Mouse (Mus musculus) myocyte (in vitro differentiated cells): ENCODE data around the gene Adam30. TPM values are rescaled to one million over a fixed set of nuclear protein-coding genes. Genes with fewer than 3 reads are reported as not detected.

Experiments used
- H3K27me3 ChIP-seq: one replicate; pipeline ENCODE4 v1.6.1; 2011; ENCODE audit not compliant: control insufficient read depth, insufficient read depth, insufficient read length
- H3K36me3 ChIP-seq: one replicate; pipeline ENCODE4 v1.6.1; 2011; ENCODE audit not compliant: control insufficient read depth, insufficient read depth
- H3K4me2 ChIP-seq: one replicate; pipeline ENCODE4 v1.6.1; 2011; ENCODE audit warnings: low read depth, control low read depth
- H3K4me3 ChIP-seq: one replicate; pipeline ENCODE4 v1.5.1; 2011; ENCODE audit warnings: mild to moderate bottlenecking, control low read depth, moderate library complexity
- H3K79me2 ChIP-seq: one replicate; pipeline ENCODE4 v1.6.1; 2011; ENCODE audit not compliant: control insufficient read depth, insufficient read depth
- H3ac ChIP-seq: one replicate; pipeline ENCODE4 v1.6.1; 2011; ENCODE audit not compliant: control insufficient read depth, insufficient read length
- CEBPB ChIP-seq: IDR thresholded peaks from 2 replicates; pipeline ENCODE4 v1.6.1; 2011; ENCODE audit warnings: mild to moderate bottlenecking, moderate library complexity; ENCODE audit not compliant: poor library complexity, insufficient read depth, severe bottlenecking
- E2F4 ChIP-seq: IDR thresholded peaks from one replicate; pipeline ENCODE4 v1.6.1; 2011; ENCODE audit warnings: mild to moderate bottlenecking, control low read depth, moderate library complexity; ENCODE audit not compliant: insufficient read depth
- MAX ChIP-seq: IDR thresholded peaks from one replicate; pipeline ENCODE4 v1.6.1; 2011; ENCODE audit warnings: low read depth, mild to moderate bottlenecking, control low read depth
- MYOD1 ChIP-seq, 3 experiments: IDR thresholded peaks; one replicate each; pipeline ENCODE4 v1.6.1; 2011; ENCODE audit warnings: control low read depth in 2 of 3, low read depth in 2 of 3, mild to moderate bottlenecking in 2 of 3, moderate library complexity in 1 of 3; ENCODE audit not compliant: insufficient read length in 2 of 3, control insufficient read depth in 1 of 3
- MYOG ChIP-seq, 3 experiments: IDR thresholded peaks; one replicate each; pipeline ENCODE4 v1.6.1; 2011; ENCODE audit warnings: control low read depth in 2 of 3, low read depth in 2 of 3, mild to moderate bottlenecking in 2 of 3; ENCODE audit not compliant: insufficient read length in 2 of 3, control insufficient read depth in 1 of 3, insufficient read depth in 1 of 3
- POLR2A ChIP-seq: IDR thresholded peaks from one replicate; pipeline ENCODE4 v1.6.1; 2011; ENCODE audit warnings: low read depth, mild to moderate bottlenecking, control low read depth, moderate library complexity; ENCODE audit not compliant: insufficient read length
- POLR2AphosphoS2 ChIP-seq: IDR thresholded peaks from one replicate; pipeline ENCODE4 v1.6.1; 2011; ENCODE audit warnings: low read depth, control low read depth; ENCODE audit not compliant: insufficient read length
- REST ChIP-seq: IDR thresholded peaks from one replicate; pipeline ENCODE4 v1.6.1; 2011; ENCODE audit warnings: mild to moderate bottlenecking, control low read depth, moderate library complexity; ENCODE audit not compliant: insufficient read depth, insufficient read length
- SRF ChIP-seq: IDR thresholded peaks from one replicate; pipeline ENCODE4 v1.6.1; 2011; ENCODE audit warnings: low read depth; ENCODE audit not compliant: control insufficient read depth, insufficient read length
- TCF12 ChIP-seq: IDR thresholded peaks from one replicate; pipeline ENCODE4 v1.6.1; 2011; ENCODE audit warnings: mild to moderate bottlenecking, control low read depth; ENCODE audit not compliant: poor library complexity, insufficient read depth, severe bottlenecking
- TCF3 ChIP-seq: IDR thresholded peaks from one replicate; pipeline ENCODE4 v1.6.1; 2011; ENCODE audit warnings: low read depth, control low read depth; ENCODE audit not compliant: insufficient read length
- USF1 ChIP-seq: IDR thresholded peaks from one replicate; pipeline ENCODE4 v1.6.1; 2011; ENCODE audit warnings: low read depth, mild to moderate bottlenecking, control low read depth, moderate library complexity
- polyA plus RNA-seq: library from polyadenylated mRNA; unstranded; fragments of >200 nt; fragmentation: generic; extraction: Trizol; gene quantifications from one replicate; pipeline ENCODE4 v1.2.1, GENCODE M21; 2012; ENCODE audit warnings: missing spikeins

Adam30 gene
- not detected for polyA plus RNA-seq

GRCm38 (mm10) chr3:98160330-98160729 is at the start of gene Adam30:
Gene Adam30, plus strand, starts transcription at chr3:98160630.
- no peak for TF ChIP-seq REST
- no peak for TF ChIP-seq MYOG (IDR thresholded peaks at IDR 0.05; ENCODE audit: control insufficient read depth in 1 of 3, insufficient read depth in 1 of 3, insufficient read length in 2 of 3, low read depth in 2 of 3)
- no peak for TF ChIP-seq TCF12
- no peak for TF ChIP-seq CEBPB
- no peak for TF ChIP-seq MAX
- no peak for TF ChIP-seq TCF3
- no peak within 1 kb of the TSS for H3K4me2 ChIP-seq
- H3K4me3 ChIP-seq = no peak within 1 kb of the TSS
- no peaks in the 10 kb centered on the region for H3K36me3 ChIP-seq
- H3K79me2 ChIP-seq = no peaks in the 10 kb centered on the region
- no peak within 1 kb of the TSS for H3ac ChIP-seq
- peaks cover 10% of the 10 kb centered on the region for H3K27me3 ChIP-seq

DNA sequence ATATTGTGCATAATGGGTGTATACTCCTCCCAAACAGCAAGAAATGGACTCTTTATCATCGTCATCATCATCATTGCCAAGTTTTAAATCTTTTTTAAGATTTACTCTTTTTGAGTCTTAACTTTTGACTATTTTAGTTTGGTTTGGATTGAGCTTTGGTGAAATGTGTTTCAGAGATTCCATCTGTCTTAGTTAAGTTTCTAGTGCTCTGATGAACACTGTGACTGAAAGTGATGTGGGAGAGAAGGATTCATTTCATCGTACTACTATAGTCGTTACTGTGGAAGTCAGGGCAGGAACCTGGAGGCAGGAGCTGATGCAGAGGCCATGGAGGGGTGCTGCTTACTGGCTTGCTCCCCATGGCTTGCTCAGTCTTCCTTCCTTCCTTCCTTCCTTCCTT is 42.2 kb upstream of the Adam30 start:
- peaks cover 67% of the 10 kb centered on the region for H3K36me3 ChIP-seq
- H3K27me3 ChIP-seq = no peaks in the 10 kb centered on the region
- TF ChIP-seq REST (no peak), CEBPB (no peak), POLR2A (no peak), MYOD1 (IDR thresholded peaks at IDR 0.05; ENCODE audit: control insufficient read depth in 1 of 3, insufficient read length in 2 of 3, low read depth in 2 of 3) (no peak), SRF (no peak), TCF12 (no peak), MAX (no peak), POLR2AphosphoS2 (no peak), E2F4 (no peak), USF1 (no peak), TCF3 (no peak), MYOG (IDR thresholded peaks at IDR 0.05; ENCODE audit: control insufficient read depth in 1 of 3, insufficient read depth in 1 of 3, insufficient read length in 2 of 3, low read depth in 2 of 3) (no peak)
- H3K4me3 ChIP-seq = no peak overlapping the region
- H3K79me2 ChIP-seq = no peaks in the 10 kb centered on the region
- no peak overlapping the region for H3K4me2 ChIP-seq
- H3ac ChIP-seq = no peak overlapping the region

GRCm38 (mm10) chr3:98119338-98119737 is 41.1 kb upstream of the Adam30 start:
- peaks cover 69% of the 10 kb centered on the region for H3K36me3 ChIP-seq
- H3K79me2 ChIP-seq = no peaks in the 10 kb centered on the region
- no peaks in the 10 kb centered on the region for H3K27me3 ChIP-seq

DNA sequence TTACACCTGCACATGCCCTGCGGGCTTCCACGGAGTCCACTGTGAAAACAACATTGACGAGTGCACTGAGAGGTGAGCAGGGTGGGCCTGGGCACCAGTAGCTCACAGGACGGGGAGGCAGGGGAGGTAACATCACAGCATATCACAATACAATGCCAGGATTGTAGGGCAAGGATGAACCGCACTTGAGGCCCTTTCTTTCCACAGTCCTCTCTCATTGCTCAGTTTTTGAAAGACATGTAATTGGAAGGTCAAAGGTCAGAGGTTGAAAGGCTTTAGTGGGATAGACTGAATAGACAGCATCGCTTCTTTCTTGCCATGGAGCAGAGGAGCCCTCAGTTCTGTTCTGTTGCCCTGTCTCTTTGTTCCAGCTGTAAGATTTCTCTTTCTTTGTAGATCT is 39.5 kb upstream of the Adam30 start:
- no peaks in the 10 kb centered on the region for H3K27me3 ChIP-seq
- TF ChIP-seq REST (no peak), MYOG (IDR thresholded peaks at IDR 0.05; ENCODE audit: control insufficient read depth in 1 of 3, insufficient read depth in 1 of 3, insufficient read length in 2 of 3, low read depth in 2 of 3) (no peak), TCF3 (no peak), CEBPB (no peak), USF1 (no peak), TCF12 (no peak), POLR2AphosphoS2 (no peak), MYOD1 (IDR thresholded peaks at IDR 0.05; ENCODE audit: control insufficient read depth in 1 of 3, insufficient read length in 2 of 3, low read depth in 2 of 3) (no peak), POLR2A (no peak)
- peaks cover 75% of the 10 kb centered on the region for H3K36me3 ChIP-seq
- H3ac ChIP-seq = no peak overlapping the region
- H3K4me2 ChIP-seq = no peak overlapping the region
- H3K79me2 ChIP-seq = no peaks in the 10 kb centered on the region
- no peak overlapping the region for H3K4me3 ChIP-seq

More at GRCm38 (mm10) chr3:98119338-98119737, 41.1 kb upstream of the Adam30 start:
- Histone ChIP-seq H3ac (no peak overlapping the region), H3K4me2 (no peak overlapping the region), H3K4me3 (no peak overlapping the region)
- TF ChIP-seq REST = no peak
- no peak for TF ChIP-seq E2F4
- no peak for TF ChIP-seq MAX
- TF ChIP-seq TCF3 = no peak
- no peak for TF ChIP-seq TCF12
- no peak for TF ChIP-seq MYOD1 (IDR thresholded peaks at IDR 0.05; ENCODE audit: control insufficient read depth in 1 of 3, insufficient read length in 2 of 3, low read depth in 2 of 3)
- no peak for TF ChIP-seq USF1
- TF ChIP-seq POLR2A = no peak
- TF ChIP-seq CEBPB = no peak
- TF ChIP-seq SRF = no peak
- TF ChIP-seq POLR2AphosphoS2 = no peak
- TF ChIP-seq MYOG (IDR thresholded peaks at IDR 0.05; ENCODE audit: control insufficient read depth in 1 of 3, insufficient read depth in 1 of 3, insufficient read length in 2 of 3, low read depth in 2 of 3) = no peak

GRCm38 (mm10) chr3:98127775-98128174 is 32.7 kb upstream of the Adam30 start:
- peaks cover 42% of the 10 kb centered on the region for H3K36me3 ChIP-seq

More at GRCm38 (mm10) chr3:98127775-98128174, 32.7 kb upstream of the Adam30 start:
- no peaks in the 10 kb centered on the region for H3K27me3 ChIP-seq
- no peak overlapping the region for H3ac ChIP-seq
- TF ChIP-seq MAX = no peak
- no peak for TF ChIP-seq E2F4
- TF ChIP-seq USF1 = no peak
- TF ChIP-seq CEBPB = no peak
- no peak overlapping the region for H3K4me2 ChIP-seq
- H3K79me2 ChIP-seq = no peaks in the 10 kb centered on the region
- H3K4me3 ChIP-seq = no peak overlapping the region
